Mouse (Mus musculus): ENCODE results near the gene Bpifb5. TPM values are rescaled to one million over a fixed set of nuclear protein-coding genes. Genes with fewer than 3 reads are reported as not detected.
"Not testable (repeated sequence)": the region's sequence is repeated elsewhere in the genome, so short reads cannot be mapped to it uniquely, and the experiment has no call there.

Gene Bpifb5
- polyA plus RNA-seq, 1 experiment from 2014 or later, result 0.24 TPM

GRCm38 (mm10) chr2:154204630-154205029 is 18.9 kb upstream of the Bpifb5 start:
- H3K9ac ChIP-seq, result no peak overlapping the region
- WGBS, result 89% methylated on average over 4 of the region's 4 CpGs
- no peaks in the 10 kb centered on the region for H3K27me3 ChIP-seq
- H3K4me2 ChIP-seq, result no peak overlapping the region
- H3K9me3 ChIP-seq, result no peaks in the 10 kb centered on the region
- no peak overlapping the region for H3K27ac ChIP-seq
- ATAC-seq (ENCODE audit: insufficient number of reproducible peaks, insufficient read depth, low FRiP score, low TSS enrichment, low read depth), result no peak
- no peaks in the 10 kb centered on the region for H3K36me3 ChIP-seq
- H3K4me3 ChIP-seq, result no peak overlapping the region
- H3K4me1 ChIP-seq, result no peaks in the 10 kb centered on the region

- no peaks in the 10 kb centered on the region for H3K27me3 ChIP-seq
- no peak overlapping the region for H3K27ac ChIP-seq
- no peaks in the 10 kb centered on the region for H3K9me3 ChIP-seq
- no peaks in the 10 kb centered on the region for H3K4me1 ChIP-seq
- no peak overlapping the region for H3K4me2 ChIP-seq
- no peak overlapping the region for H3K4me3 ChIP-seq
- WGBS, result 61% methylated on average over 7 of the region's 7 CpGs
- ATAC-seq (ENCODE audit: insufficient number of reproducible peaks, insufficient read depth, low FRiP score, low TSS enrichment, low read depth), result no peak
- no peaks in the 10 kb centered on the region for H3K36me3 ChIP-seq
- H3K9ac ChIP-seq, result no peak overlapping the region
These were observed 16.6 kb upstream of the Bpifb5 start for GRCm38 (mm10) chr2:154206908-154207307.

- Histone ChIP-seq H3K27me3 (no peaks in the 10 kb centered on the region), H3K36me3 (no peaks in the 10 kb centered on the region), H3K27ac (no peak overlapping the region), H3K4me3 (no peak overlapping the region), H3K4me1 (no peaks in the 10 kb centered on the region), H3K9me3 (no peaks in the 10 kb centered on the region), H3K4me2 (no peak overlapping the region), H3K9ac (no peak overlapping the region)
- WGBS, result 8% methylated on average over 3 of the region's 3 CpGs
- no peak for ATAC-seq (ENCODE audit: insufficient number of reproducible peaks, insufficient read depth, low FRiP score, low TSS enrichment, low read depth)
These were observed 14.4 kb upstream of the Bpifb5 start for GRCm38 (mm10) chr2:154209112-154209511.

GRCm38 (mm10) chr2:154211121-154211520 is 12.4 kb upstream of the Bpifb5 start:
- Histone ChIP-seq H3K27me3 (no peaks in the 10 kb centered on the region), H3K4me1 (no peaks in the 10 kb centered on the region), H3K27ac (no peak overlapping the region), H3K9me3 (no peaks in the 10 kb centered on the region), H3K9ac (no peak overlapping the region), H3K4me3 (no peak overlapping the region), H3K4me2 (no peak overlapping the region), H3K36me3 (no peaks in the 10 kb centered on the region)
- WGBS, result 82% methylated on average over 1 of the region's 1 CpGs
- no peak for ATAC-seq (ENCODE audit: insufficient number of reproducible peaks, insufficient read depth, low FRiP score, low TSS enrichment, low read depth)

GRCm38 (mm10) chr2:154211881-154212280 is 11.7 kb upstream of the Bpifb5 start:
- no peaks in the 10 kb centered on the region for H3K36me3 ChIP-seq
- no peaks in the 10 kb centered on the region for H3K4me1 ChIP-seq
- no peak overlapping the region for H3K9ac ChIP-seq
- no peak for ATAC-seq (ENCODE audit: insufficient number of reproducible peaks, insufficient read depth, low FRiP score, low TSS enrichment, low read depth)
- no peaks in the 10 kb centered on the region for H3K27me3 ChIP-seq
- no peak overlapping the region for H3K27ac ChIP-seq
- H3K9me3 ChIP-seq, result no peaks in the 10 kb centered on the region
- no peak overlapping the region for H3K4me3 ChIP-seq
- no peak overlapping the region for H3K4me2 ChIP-seq
- 85% methylated on average over 4 of the region's 4 CpGs for WGBS

GRCm38 (mm10) chr2:154215191-154215590 is 8.4 kb upstream of the Bpifb5 start:
- H3K4me2 ChIP-seq, result no peak overlapping the region
- H3K9ac ChIP-seq, result no peak overlapping the region
- WGBS, result 13% methylated on average over 5 of the region's 5 CpGs
- H3K27me3 ChIP-seq, result no peaks in the 10 kb centered on the region
- ATAC-seq (ENCODE audit: insufficient number of reproducible peaks, insufficient read depth, low FRiP score, low TSS enrichment, low read depth), result no peak
- no peak overlapping the region for H3K27ac ChIP-seq
- no peaks in the 10 kb centered on the region for H3K9me3 ChIP-seq
- H3K36me3 ChIP-seq, result no peaks in the 10 kb centered on the region
- H3K4me1 ChIP-seq, result no peaks in the 10 kb centered on the region
- H3K4me3 ChIP-seq, result no peak overlapping the region

GRCm38 (mm10) chr2:154219950-154220349 is 3.6 kb upstream of the Bpifb5 start:
- ATAC-seq (ENCODE audit: insufficient number of reproducible peaks, insufficient read depth, low FRiP score, low TSS enrichment, low read depth), result no peak
- WGBS, result 77% methylated on average over 5 of the region's 5 CpGs
- no peak overlapping the region for H3K9ac ChIP-seq

GRCm38 (mm10) chr2:154223917-154224273 is 353 bp downstream of the Bpifb5 start:
- Histone ChIP-seq H3K4me1 (peaks cover 33% of the 10 kb centered on the region), H3K9me3 (no peaks in the 10 kb centered on the region), H3K4me2 (peak overlapping the region; percentile 31; the same call in 1 of the 2 replicates), H3K4me3 (no peak overlapping the region), H3K9ac (no peak overlapping the region), H3K36me3 (no peaks in the 10 kb centered on the region), H3K27me3 (no peaks in the 10 kb centered on the region), H3K27ac (no peak overlapping the region)
- WGBS, result 14% methylated on average over 2 of the region's 2 CpGs
- no peak for ATAC-seq (ENCODE audit: insufficient number of reproducible peaks, insufficient read depth, low FRiP score, low TSS enrichment, low read depth)

More at GRCm38 (mm10) chr2:154219950-154220349, 3.6 kb upstream of the Bpifb5 start:
- H3K4me3 ChIP-seq, result no peak overlapping the region
- H3K27ac ChIP-seq, result no peak overlapping the region
- H3K27me3 ChIP-seq, result no peaks in the 10 kb centered on the region
- H3K4me2 ChIP-seq, result no peak overlapping the region
- no peaks in the 10 kb centered on the region for H3K9me3 ChIP-seq
- H3K36me3 ChIP-seq, result no peaks in the 10 kb centered on the region
- H3K4me1 ChIP-seq, result peaks cover 12% of the 10 kb centered on the region

GRCm38 (mm10) chr2:154226991-154227390 is 3.4 kb downstream of the Bpifb5 start:
- no peak for ATAC-seq (ENCODE audit: insufficient number of reproducible peaks, insufficient read depth, low FRiP score, low TSS enrichment, low read depth)
- Histone ChIP-seq H3K9ac (0 out of 2 replicates have a peak overlapping the region, but pooled peaks have one; percentile 21), H3K36me3 (no peaks in the 10 kb centered on the region), H3K4me1 (peaks cover 36% of the 10 kb centered on the region), H3K27ac (no peak overlapping the region), H3K4me2 (no peak overlapping the region), H3K9me3 (no peaks in the 10 kb centered on the region), H3K27me3 (no peaks in the 10 kb centered on the region), H3K4me3 (no peak overlapping the region)
- 55% methylated on average over 4 of the region's 4 CpGs for WGBS

- H3K9ac ChIP-seq, result no peak overlapping the region
- H3K9me3 ChIP-seq, result no peaks in the 10 kb centered on the region
- H3K4me3 ChIP-seq, result no peak overlapping the region
- no peaks in the 10 kb centered on the region for H3K36me3 ChIP-seq
- H3K27me3 ChIP-seq, result no peaks in the 10 kb centered on the region
- no peak overlapping the region for H3K4me2 ChIP-seq
- peaks cover 36% of the 10 kb centered on the region for H3K4me1 ChIP-seq
- H3K27ac ChIP-seq, result no peak overlapping the region
- ATAC-seq (ENCODE audit: insufficient number of reproducible peaks, insufficient read depth, low FRiP score, low TSS enrichment, low read depth), result no peak
- 81% methylated on average over 5 of the region's 5 CpGs for WGBS
These were observed 4.3 kb downstream of the Bpifb5 start for GRCm38 (mm10) chr2:154227830-154228229.

- Histone ChIP-seq H3K9ac (no peak overlapping the region), H3K4me1 (peaks cover 6% of the 10 kb centered on the region; the same call in 1 of the 2 replicates), H3K36me3 (no peaks in the 10 kb centered on the region), H3K27me3 (no peaks in the 10 kb centered on the region), H3K4me3 (no peak overlapping the region), H3K27ac (no peak overlapping the region), H3K9me3 (no peaks in the 10 kb centered on the region), H3K4me2 (no peak overlapping the region)
- 90% methylated on average over 6 of the region's 6 CpGs for WGBS
- no peak for ATAC-seq (ENCODE audit: insufficient number of reproducible peaks, insufficient read depth, low FRiP score, low TSS enrichment, low read depth)
These were observed 9.9 kb downstream of the Bpifb5 start for GRCm38 (mm10) chr2:154233426-154233825.

- Histone ChIP-seq H3K4me3 (no peak overlapping the region), H3K4me2 (no peak overlapping the region), H3K9me3 (no peaks in the 10 kb centered on the region), H3K27me3 (no peaks in the 10 kb centered on the region), H3K36me3 (no peaks in the 10 kb centered on the region), H3K27ac (no peak overlapping the region), H3K4me1 (no peaks in the 10 kb centered on the region), H3K9ac (no peak overlapping the region)
- no peak for ATAC-seq (ENCODE audit: insufficient number of reproducible peaks, insufficient read depth, low FRiP score, low TSS enrichment, low read depth)
- WGBS, result 84% methylated on average over 6 of the region's 6 CpGs
These were observed 17.2 kb downstream of the Bpifb5 start for GRCm38 (mm10) chr2:154240771-154241170.

- not testable (repeated sequence) for H3K9me3 ChIP-seq; H3K27ac ChIP-seq; H3K9ac ChIP-seq; H3K4me2 ChIP-seq; ATAC-seq (ENCODE audit: insufficient number of reproducible peaks, insufficient read depth, low FRiP score, low TSS enrichment, low read depth); H3K36me3 ChIP-seq; H3K4me1 ChIP-seq; H3K27me3 ChIP-seq; H3K4me3 ChIP-seq
- WGBS, result 92% methylated on average over 11 of the region's 12 CpGs
These were observed 19.2 kb downstream of the Bpifb5 start for GRCm38 (mm10) chr2:154242726-154243125.

All from embryonic facial prominence, embryonic 13.5 days (tissue).